Mouse (Mus musculus) MEL (cell line): ENCODE results near the gene Phgr1. TPM values are rescaled to one million over a fixed set of nuclear protein-coding genes. Genes with fewer than 3 reads are reported as not detected.

ENCODE experiments used
- DNase-seq: peaks from one replicate; pipeline ENCODE4 v3.0.0; 2011; ENCODE audit warnings: low read depth, low spot score
- H3K27ac ChIP-seq: 2 replicates; pipeline ENCODE4 v1.5.1; 2012; ENCODE audit warnings: low read depth, mild to moderate bottlenecking, control low read depth, low read length, moderate library complexity; ENCODE audit not compliant: control insufficient read depth
- H3K27me3 ChIP-seq, 2 experiments: fragments of 150-350 bp in 1 of 2; sonication (generic) in 1 of 2; 2 replicates each; pipeline ENCODE4 v1.6.1; 2012; ENCODE audit warnings: low read length in 2 of 2, mild to moderate bottlenecking in 2 of 2, improper control_type of control experiment in 1 of 2, moderate library complexity in 1 of 2; ENCODE audit not compliant: insufficient read depth in 2 of 2, control insufficient read depth in 1 of 2
- H3K36me3 ChIP-seq, 2 experiments: 2 replicates each; pipeline ENCODE4 v1.6.1; 2012 to 2014; ENCODE audit warnings: low read length in 2 of 2, improper control_type of control experiment in 1 of 2, inconsistent platforms in 1 of 2, mild to moderate bottlenecking in 1 of 2; ENCODE audit not compliant: insufficient read depth in 2 of 2, control insufficient read depth in 1 of 2
- H3K4me1 ChIP-seq, 2 experiments: fragments of 150-350 bp in 1 of 2; sonication (generic) in 1 of 2; 2 replicates each; pipeline ENCODE4 v1.6.1; 2012; ENCODE audit warnings: low read length in 2 of 2, improper control_type of control experiment in 1 of 2, mild to moderate bottlenecking in 1 of 2; ENCODE audit not compliant: insufficient read depth in 2 of 2, control insufficient read depth in 1 of 2
- H3K4me3 ChIP-seq, 2 experiments: fragments of 150-350 bp in 1 of 2; sonication (generic) in 1 of 2; 2 replicates each; pipeline ENCODE4 v1.5.1; 2012; ENCODE audit warnings: low read depth in 2 of 2, low read length in 2 of 2, mild to moderate bottlenecking in 2 of 2, moderate library complexity in 2 of 2, control low read depth in 1 of 2, improper control_type of control experiment in 1 of 2; ENCODE audit not compliant: control insufficient read depth in 1 of 2, insufficient read depth in 1 of 2
- H3K79me2 ChIP-seq: 2 replicates; pipeline ENCODE4 v1.6.1; 2012; ENCODE audit warnings: mild to moderate bottlenecking, low read length, moderate library complexity; ENCODE audit not compliant: control insufficient read depth, poor library complexity, insufficient read depth
- H3K9ac ChIP-seq: 2 replicates; pipeline ENCODE4 v1.6.1; 2012; ENCODE audit warnings: low read depth, mild to moderate bottlenecking, control low read depth, low read length, moderate library complexity; ENCODE audit not compliant: control insufficient read depth, poor library complexity, severe bottlenecking
- H3K9me3 ChIP-seq: fragments of 150-350 bp; sonication (generic); replicated peaks from 2 replicates; pipeline ENCODE4 v1.6.1; 2012; ENCODE audit warnings: mild to moderate bottlenecking, low read length, improper control_type of control experiment, moderate library complexity; ENCODE audit not compliant: insufficient read depth
- CTCF ChIP-seq, 3 experiments: IDR thresholded peaks in 2 of 3; conservative IDR thresholded peaks in 1 of 3; 2 replicates each; pipeline ENCODE4 v1.5.1; 2011 to 2012; ENCODE audit warnings: low read length in 3 of 3, low read depth in 2 of 3, mild to moderate bottlenecking in 2 of 3, improper control_type of control experiment in 1 of 3, inconsistent platforms in 1 of 3, mixed read lengths in 1 of 3, moderate library complexity in 1 of 3; ENCODE audit not compliant: control insufficient read depth in 1 of 3, insufficient read depth in 1 of 3, poor library complexity in 1 of 3, severe bottlenecking in 1 of 3
- E2F4 ChIP-seq: IDR thresholded peaks from 2 replicates; pipeline ENCODE4 v1.6.1; 2011; ENCODE audit warnings: low read depth, low read length, improper control_type of control experiment, borderline replicate concordance
- ELF1 ChIP-seq: IDR thresholded peaks from 2 replicates; pipeline ENCODE4 v1.6.1; 2014; ENCODE audit warnings: low read depth, mild to moderate bottlenecking, inconsistent platforms, low read length, improper control_type of control experiment, moderate library complexity
- EP300 ChIP-seq, 2 experiments: IDR thresholded peaks; 2 replicates each; pipeline ENCODE4 v1.6.1; 2011; ENCODE audit warnings: improper control_type of control experiment in 2 of 2, low read length in 2 of 2, low read depth in 1 of 2, mild to moderate bottlenecking in 1 of 2
- GABPA ChIP-seq: IDR thresholded peaks from 2 replicates; pipeline ENCODE4 v1.6.1; 2012; ENCODE audit warnings: low read depth, mild to moderate bottlenecking, inconsistent platforms, low read length, improper control_type of control experiment, moderate library complexity
- JUND ChIP-seq: IDR thresholded peaks from 2 replicates; pipeline ENCODE4 v1.6.1; 2011; ENCODE audit warnings: low read depth, mild to moderate bottlenecking, improper control_type of control experiment, low read length
- MAFK ChIP-seq: IDR thresholded peaks from 2 replicates; pipeline ENCODE4 v1.6.1; 2011; ENCODE audit warnings: low read depth, mild to moderate bottlenecking, low read length, improper control_type of control experiment, borderline replicate concordance
- MYB ChIP-seq: IDR thresholded peaks from 2 replicates; pipeline ENCODE4 v1.6.1; 2011; ENCODE audit warnings: mild to moderate bottlenecking, low read depth, low read length, improper control_type of control experiment
- NRF1 ChIP-seq: IDR thresholded peaks from 2 replicates; pipeline ENCODE4 v1.6.1; 2014; ENCODE audit warnings: low read depth, mild to moderate bottlenecking, inconsistent platforms, low read length, improper control_type of control experiment, moderate library complexity; ENCODE audit not compliant: poor library complexity, insufficient read depth, severe bottlenecking
- POLR2AphosphoS5 ChIP-seq: IDR thresholded peaks from 2 replicates; pipeline ENCODE4 v1.6.1; 2012; ENCODE audit warnings: low read depth, borderline replicate concordance, mild to moderate bottlenecking, inconsistent platforms, low read length, moderate library complexity, mixed read lengths
- RCOR1 ChIP-seq: IDR thresholded peaks from 2 replicates; pipeline ENCODE4 v1.6.1; 2012; ENCODE audit warnings: low read depth, mild to moderate bottlenecking, inconsistent platforms, low read length, improper control_type of control experiment
- SIN3A ChIP-seq: IDR thresholded peaks from 2 replicates; pipeline ENCODE4 v1.6.1; 2012; ENCODE audit warnings: low read length, improper control_type of control experiment, inconsistent platforms
- TAL1 ChIP-seq: IDR thresholded peaks from 2 replicates; pipeline ENCODE4 v1.6.1; 2012; ENCODE audit warnings: mild to moderate bottlenecking, inconsistent platforms, low read length, moderate library complexity, mixed read lengths
- ZC3H11A ChIP-seq: IDR thresholded peaks from 2 replicates; pipeline ENCODE4 v1.6.1; 2012; ENCODE audit warnings: low read depth, mild to moderate bottlenecking, inconsistent platforms, low read length, improper control_type of control experiment
- ZKSCAN1 ChIP-seq: IDR thresholded peaks from 2 replicates; pipeline ENCODE4 v1.6.1; 2012; ENCODE audit warnings: low read depth, mild to moderate bottlenecking, inconsistent platforms, low read length, improper control_type of control experiment, moderate library complexity
- polyA plus RNA-seq, 2 experiments: library from polyadenylated mRNA; stranded (reverse) in 1 of 2; unstranded in 1 of 2; fragments of >175 nt in 1 of 2; fragments of >200 nt in 1 of 2; gene quantifications; 2 replicates each; pipeline versions ENCODE4 v1.2.1 to v1.2.4; 2012; ENCODE audit warnings: low replicate concordance in 2 of 2, low read depth in 1 of 2; ENCODE audit not compliant: insufficient read length in 2 of 2, insufficient read depth in 1 of 2, missing spikeins in 1 of 2
- total RNA-seq: library from RNA; depleted of rRNA; stranded (reverse); fragments of 300-350 nt; gene quantifications from 2 replicates; pipeline ENCODE4 v1.2.3, GENCODE M21; 2012

Phgr1 gene
- total and polyA plus RNA-seq, 3 experiments: not detected

GRCm38 (mm10) chr2:118790551-118791525 is 18.3 kb downstream of the Phgr1 start:
- peaks cover 0 to 13% of the 10 kb centered on the region in 2 experiments; a peak in 2 of 4 replicates for H3K36me3 ChIP-seq
- peaks cover 9 to 31% of the 10 kb centered on the region in 2 experiments for H3K4me1 ChIP-seq
- no peaks in the 10 kb centered on the region for H3K9me3 ChIP-seq
- TF ChIP-seq MAFK: no peak
- TF ChIP-seq JUND: no peak
- no peak for TF ChIP-seq NRF1
- TF ChIP-seq E2F4: no peak
- no peak for TF ChIP-seq ELF1
- TF ChIP-seq MYB: no peak
- TF ChIP-seq RCOR1: 0 out of 2 replicates have a peak, but pooled peaks have one; percentile 35
- TF ChIP-seq TAL1: no peak
- TF ChIP-seq CTCF (IDR thresholded peaks at IDR 0.05 in 2 of 3, conservative IDR thresholded peaks at IDR 0.05 in 1 of 3; ENCODE audit: control insufficient read depth in 1 of 3, insufficient read depth in 1 of 3, low read depth in 2 of 3, low read length in 3 of 3, poor library complexity in 1 of 3, severe bottlenecking in 1 of 3): peak in 1 of 3 experiments; percentile 12; a peak in 3 of 6 replicates
- H3K79me2 ChIP-seq: no peaks in the 10 kb centered on the region; the same call in 1 of the 2 replicates
- DNase-seq: no peak
- H3K9ac ChIP-seq: no peak overlapping the region
- H3K27ac ChIP-seq: no peak overlapping the region
- H3K27me3 ChIP-seq: no peaks in the 10 kb centered on the region
- no peak overlapping the region for H3K4me3 ChIP-seq

DNA sequence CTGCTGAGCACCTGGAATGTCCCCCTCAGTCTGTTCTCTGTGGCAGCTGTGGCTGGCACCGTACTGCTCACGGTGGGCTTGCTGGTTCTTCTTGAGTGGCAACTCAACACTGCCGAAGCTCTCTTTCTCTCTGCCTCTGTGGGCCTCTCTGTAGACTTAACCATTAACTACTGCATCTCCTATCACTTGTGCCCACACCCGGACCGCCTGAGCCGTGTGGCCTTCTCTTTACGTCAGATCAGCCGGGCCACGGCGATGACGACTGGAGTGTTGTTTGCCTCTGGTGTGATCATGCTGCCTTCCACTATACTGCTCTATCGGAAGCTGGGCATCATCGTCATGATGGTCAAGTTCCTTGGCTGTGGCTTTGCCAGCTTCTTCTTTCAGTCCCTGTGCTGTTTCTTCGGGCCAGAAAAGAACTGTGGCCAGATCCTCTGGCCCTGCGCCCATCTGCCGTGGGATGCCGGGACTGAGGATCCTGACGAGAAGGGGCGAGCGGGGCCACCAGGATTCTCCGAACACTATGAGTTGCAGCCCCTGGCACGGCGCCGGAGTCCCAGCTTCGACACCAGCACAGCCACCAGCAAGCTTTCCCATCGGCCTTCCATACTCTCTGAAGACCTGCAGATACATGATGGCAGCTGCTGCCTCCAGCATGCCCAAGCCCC is 19.2 kb downstream of the Phgr1 start:
- Histone ChIP-seq H3K9ac (no peak overlapping the region), H3K27me3 (no peaks in the 10 kb centered on the region), H3K36me3 (peaks cover 0 to 7% of the 10 kb centered on the region in 2 experiments; a peak in 2 of 4 replicates), H3K79me2 (no peaks in the 10 kb centered on the region; the same call in 1 of the 2 replicates), H3K9me3 (no peaks in the 10 kb centered on the region), H3K4me1 (peaks cover 5 to 22% of the 10 kb centered on the region in 2 experiments), H3K4me3 (no peak overlapping the region), H3K27ac (no peak overlapping the region)
- no peak for DNase-seq
- TF ChIP-seq ZC3H11A (no peak), SIN3A (no peak), EP300 (IDR thresholded peaks at IDR 0.05; ENCODE audit: low read depth in 1 of 2, low read length in 2 of 2) (no peak), MAFK (no peak), E2F4 (no peak), POLR2AphosphoS5 (no peak), ELF1 (no peak), ZKSCAN1 (no peak), GABPA (no peak)
